Mouse (Mus musculus) MEL (cell line): ENCODE measurements around the gene Rac3. TPM values are rescaled to one million over a fixed set of nuclear protein-coding genes. Genes with fewer than 3 reads are reported as not detected.
A peak's percentile ranks its signal among the peaks of the same experiment; 100 is the strongest.

Source experiments
- DNase-seq: peaks from one replicate; pipeline ENCODE4 v3.0.0; 2011; ENCODE audit warnings: low read depth, low spot score
- H3K27ac ChIP-seq: 2 replicates; pipeline ENCODE4 v1.5.1; 2012; ENCODE audit warnings: low read depth, mild to moderate bottlenecking, control low read depth, low read length, moderate library complexity; ENCODE audit not compliant: control insufficient read depth
- H3K27me3 ChIP-seq, 2 experiments: fragments of 150-350 bp in 1 of 2; sonication (generic) in 1 of 2; 2 replicates each; pipeline ENCODE4 v1.6.1; 2012; ENCODE audit warnings: low read length in 2 of 2, mild to moderate bottlenecking in 2 of 2, improper control_type of control experiment in 1 of 2, moderate library complexity in 1 of 2; ENCODE audit not compliant: insufficient read depth in 2 of 2, control insufficient read depth in 1 of 2
- H3K36me3 ChIP-seq, 2 experiments: 2 replicates each; pipeline ENCODE4 v1.6.1; 2012 to 2014; ENCODE audit warnings: low read length in 2 of 2, improper control_type of control experiment in 1 of 2, inconsistent platforms in 1 of 2, mild to moderate bottlenecking in 1 of 2; ENCODE audit not compliant: insufficient read depth in 2 of 2, control insufficient read depth in 1 of 2
- H3K4me1 ChIP-seq, 2 experiments: fragments of 150-350 bp in 1 of 2; sonication (generic) in 1 of 2; 2 replicates each; pipeline ENCODE4 v1.6.1; 2012; ENCODE audit warnings: low read length in 2 of 2, improper control_type of control experiment in 1 of 2, mild to moderate bottlenecking in 1 of 2; ENCODE audit not compliant: insufficient read depth in 2 of 2, control insufficient read depth in 1 of 2
- H3K4me3 ChIP-seq, 2 experiments: fragments of 150-350 bp in 1 of 2; sonication (generic) in 1 of 2; 2 replicates each; pipeline ENCODE4 v1.5.1; 2012; ENCODE audit warnings: low read depth in 2 of 2, low read length in 2 of 2, mild to moderate bottlenecking in 2 of 2, moderate library complexity in 2 of 2, control low read depth in 1 of 2, improper control_type of control experiment in 1 of 2; ENCODE audit not compliant: control insufficient read depth in 1 of 2, insufficient read depth in 1 of 2
- H3K79me2 ChIP-seq: 2 replicates; pipeline ENCODE4 v1.6.1; 2012; ENCODE audit warnings: mild to moderate bottlenecking, low read length, moderate library complexity; ENCODE audit not compliant: control insufficient read depth, poor library complexity, insufficient read depth
- H3K9ac ChIP-seq: 2 replicates; pipeline ENCODE4 v1.6.1; 2012; ENCODE audit warnings: low read depth, mild to moderate bottlenecking, control low read depth, low read length, moderate library complexity; ENCODE audit not compliant: control insufficient read depth, poor library complexity, severe bottlenecking
- H3K9me3 ChIP-seq: fragments of 150-350 bp; sonication (generic); replicated peaks from 2 replicates; pipeline ENCODE4 v1.6.1; 2012; ENCODE audit warnings: mild to moderate bottlenecking, low read length, improper control_type of control experiment, moderate library complexity; ENCODE audit not compliant: insufficient read depth
- CHD2 ChIP-seq: IDR thresholded peaks from 2 replicates; pipeline ENCODE4 v1.6.1; 2011; ENCODE audit warnings: low read length, improper control_type of control experiment
- EP300 ChIP-seq, 2 experiments: IDR thresholded peaks; 2 replicates each; pipeline ENCODE4 v1.6.1; 2011; ENCODE audit warnings: improper control_type of control experiment in 2 of 2, low read length in 2 of 2, low read depth in 1 of 2, mild to moderate bottlenecking in 1 of 2
- GATA1 ChIP-seq: IDR thresholded peaks from 2 replicates; pipeline ENCODE4 v1.6.1; 2011; ENCODE audit warnings: low read depth, low read length, improper control_type of control experiment
- HCFC1 ChIP-seq: IDR thresholded peaks from 2 replicates; pipeline ENCODE4 v1.6.1; 2012; ENCODE audit warnings: low read depth, mild to moderate bottlenecking, inconsistent platforms, low read length, improper control_type of control experiment, moderate library complexity
- KAT2A ChIP-seq: conservative IDR thresholded peaks from 2 replicates; pipeline ENCODE4 v1.6.1; 2012; ENCODE audit warnings: low read depth, low read length, improper control_type of control experiment, inconsistent platforms
- MAX ChIP-seq: IDR thresholded peaks from 2 replicates; pipeline ENCODE4 v1.6.1; 2011; ENCODE audit warnings: low read length, improper control_type of control experiment
- MXI1 ChIP-seq: IDR thresholded peaks from 2 replicates; pipeline ENCODE4 v1.6.1; 2011; ENCODE audit warnings: mild to moderate bottlenecking, low read depth, low read length, improper control_type of control experiment
- MYC ChIP-seq: IDR thresholded peaks from 2 replicates; pipeline ENCODE4 v1.6.1; 2011; ENCODE audit warnings: low read depth, mild to moderate bottlenecking, low read length, improper control_type of control experiment, moderate library complexity
- NELFE ChIP-seq: IDR thresholded peaks from 2 replicates; pipeline ENCODE4 v1.6.1; 2011; ENCODE audit warnings: low read depth, low read length, improper control_type of control experiment
- NRF1 ChIP-seq: IDR thresholded peaks from 2 replicates; pipeline ENCODE4 v1.6.1; 2014; ENCODE audit warnings: low read depth, mild to moderate bottlenecking, inconsistent platforms, low read length, improper control_type of control experiment, moderate library complexity; ENCODE audit not compliant: poor library complexity, insufficient read depth, severe bottlenecking
- POLR2AphosphoS2 ChIP-seq: IDR thresholded peaks from 2 replicates; pipeline ENCODE4 v1.6.1; 2011; ENCODE audit warnings: low read length, improper control_type of control experiment
- POLR2AphosphoS5 ChIP-seq: IDR thresholded peaks from 2 replicates; pipeline ENCODE4 v1.6.1; 2012; ENCODE audit warnings: low read depth, borderline replicate concordance, mild to moderate bottlenecking, inconsistent platforms, low read length, moderate library complexity, mixed read lengths
- SIN3A ChIP-seq: IDR thresholded peaks from 2 replicates; pipeline ENCODE4 v1.6.1; 2012; ENCODE audit warnings: low read length, improper control_type of control experiment, inconsistent platforms
- TAL1 ChIP-seq: IDR thresholded peaks from 2 replicates; pipeline ENCODE4 v1.6.1; 2012; ENCODE audit warnings: mild to moderate bottlenecking, inconsistent platforms, low read length, moderate library complexity, mixed read lengths
- ZC3H11A ChIP-seq: IDR thresholded peaks from 2 replicates; pipeline ENCODE4 v1.6.1; 2012; ENCODE audit warnings: low read depth, mild to moderate bottlenecking, inconsistent platforms, low read length, improper control_type of control experiment
- ZKSCAN1 ChIP-seq: IDR thresholded peaks from 2 replicates; pipeline ENCODE4 v1.6.1; 2012; ENCODE audit warnings: low read depth, mild to moderate bottlenecking, inconsistent platforms, low read length, improper control_type of control experiment, moderate library complexity
- polyA plus RNA-seq, 2 experiments: library from polyadenylated mRNA; stranded (reverse) in 1 of 2; unstranded in 1 of 2; fragments of >175 nt in 1 of 2; fragments of >200 nt in 1 of 2; gene quantifications; 2 replicates each; pipeline versions ENCODE4 v1.2.1 to v1.2.4; 2012; ENCODE audit warnings: low replicate concordance in 2 of 2, low read depth in 1 of 2; ENCODE audit not compliant: insufficient read length in 2 of 2, insufficient read depth in 1 of 2, missing spikeins in 1 of 2
- total RNA-seq: library from RNA; depleted of rRNA; stranded (reverse); fragments of 300-350 nt; gene quantifications from 2 replicates; pipeline ENCODE4 v1.2.3, GENCODE M21; 2012

Gene Rac3
- total and polyA plus RNA-seq, 3 experiments, result 12.0 to 13.1 TPM; not detected in 1

DNA sequence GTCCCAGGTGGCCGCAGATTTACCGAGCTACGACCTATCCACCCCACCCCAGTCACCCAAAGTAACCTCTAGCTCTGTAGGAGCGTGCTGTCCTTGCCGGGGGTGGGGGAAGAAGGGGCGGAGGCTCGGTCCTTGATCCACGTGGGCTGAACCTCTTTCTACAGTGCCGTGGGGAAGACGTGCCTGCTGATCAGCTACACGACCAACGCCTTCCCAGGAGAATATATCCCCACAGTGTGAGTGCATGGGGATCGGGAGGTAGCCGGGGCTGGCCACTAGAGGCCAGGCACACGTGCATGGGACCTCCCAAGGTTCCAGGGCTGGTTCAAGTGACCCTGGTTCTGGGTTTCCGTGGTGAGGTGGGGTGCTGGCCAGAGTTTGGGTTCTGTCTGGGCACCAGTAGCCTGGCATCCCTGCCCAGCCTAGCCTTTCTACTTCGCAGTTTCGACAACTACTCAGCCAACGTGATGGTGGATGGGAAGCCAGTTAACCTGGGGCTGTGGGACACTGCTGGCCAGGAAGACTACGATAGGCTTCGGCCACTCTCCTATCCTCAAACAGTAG lies 879 bp downstream of the Rac3 start:
- H3K27me3 ChIP-seq, result no peaks in the 10 kb centered on the region
- H3K27ac ChIP-seq, result no peak overlapping the region
- H3K36me3 ChIP-seq, result no peaks in the 10 kb centered on the region
- no peak for DNase-seq
- no peaks in the 10 kb centered on the region for H3K79me2 ChIP-seq
- no peak overlapping the region for H3K4me3 ChIP-seq
- TF ChIP-seq ZKSCAN1, result no peak
- peak; percentile 18; the same call in 1 of the 2 replicates for TF ChIP-seq POLR2AphosphoS2
- H3K9me3 ChIP-seq, result no peaks in the 10 kb centered on the region
- no peak overlapping the region for H3K9ac ChIP-seq
- H3K4me1 ChIP-seq, result no peaks in the 10 kb centered on the region

DNA sequence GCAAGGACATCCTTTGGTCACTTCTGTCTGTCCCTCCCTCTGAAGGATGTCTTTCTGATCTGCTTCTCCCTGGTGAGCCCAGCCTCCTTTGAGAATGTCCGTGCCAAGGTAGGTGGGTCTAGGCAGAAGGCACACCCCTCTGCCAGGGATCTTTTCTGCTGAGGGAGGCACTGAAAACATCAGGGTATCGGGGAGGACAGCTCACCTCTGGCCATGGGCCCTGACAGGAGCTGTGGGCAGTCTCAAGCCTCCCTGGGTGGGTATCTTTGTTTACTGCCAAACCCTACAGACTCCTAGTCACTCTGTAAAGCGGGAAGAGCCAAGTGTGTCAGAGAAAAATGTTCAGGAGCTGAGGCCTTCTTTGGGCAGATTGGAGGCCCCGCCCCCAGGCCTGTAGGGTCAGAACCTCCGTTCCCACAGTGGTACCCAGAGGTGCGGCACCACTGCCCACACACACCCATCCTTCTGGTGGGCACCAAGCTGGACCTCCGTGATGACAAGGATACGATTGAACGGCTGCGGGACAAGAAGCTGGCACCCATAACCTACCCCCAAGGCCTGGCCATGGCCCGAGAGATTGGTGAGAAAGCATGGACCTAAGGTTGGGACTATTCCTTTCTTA lies 1.6 kb downstream of the Rac3 start:
- Histone ChIP-seq H3K4me1 (no peaks in the 10 kb centered on the region; a peak in 1 of 4 replicates), H3K27ac (no peak overlapping the region), H3K36me3 (no peaks in the 10 kb centered on the region), H3K9ac (no peak overlapping the region), H3K79me2 (no peaks in the 10 kb centered on the region), H3K27me3 (no peaks in the 10 kb centered on the region), H3K4me3 (no peak overlapping the region), H3K9me3 (no peaks in the 10 kb centered on the region)
- no peak for DNase-seq
- TF ChIP-seq CHD2, result no peak
- no peak for TF ChIP-seq SIN3A
- TF ChIP-seq KAT2A, result no peak
- TF ChIP-seq MAX, result no peak
- no peak for TF ChIP-seq TAL1
- TF ChIP-seq MXI1, result no peak
- no peak for TF ChIP-seq NRF1
- TF ChIP-seq ZC3H11A, result no peak
- TF ChIP-seq EP300 (IDR thresholded peaks at IDR 0.05; ENCODE audit: low read depth in 1 of 2, low read length in 2 of 2), result no peak
- TF ChIP-seq MYC, result no peak
- TF ChIP-seq NELFE, result no peak
- no peak for TF ChIP-seq POLR2AphosphoS5
- TF ChIP-seq GATA1, result no peak
- no peak for TF ChIP-seq HCFC1
